Mouse (Mus musculus) yolk sac, embryonic 10.5 days (tissue): ENCODE data around the gene 4930516K23Rik.

Experiments used
- DNase-seq: peaks from one replicate; pipeline ENCODE4 v3.0.0-alpha.2; 2017; ENCODE audit warnings: low spot score

Gene 4930516K23Rik

DNA sequence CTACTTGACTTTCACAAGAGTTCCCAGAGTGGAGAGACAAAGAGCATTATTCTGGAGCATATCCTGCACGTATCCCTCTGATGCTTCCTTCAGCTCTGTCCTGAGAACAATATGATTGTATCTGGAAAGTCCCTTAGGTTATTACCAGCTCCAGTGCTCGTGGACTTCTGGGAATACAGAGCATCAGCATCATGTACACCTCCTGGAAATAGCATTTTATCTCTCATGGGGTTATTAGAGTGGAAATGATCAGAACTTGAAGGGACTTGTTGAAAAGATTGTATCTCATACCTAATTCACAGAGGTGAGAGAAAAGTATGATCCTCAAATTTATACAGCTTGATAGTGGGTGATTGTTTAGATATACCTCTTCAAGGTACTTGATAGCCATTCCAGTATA lies at the start of gene 4930516K23Rik:
4930516K23Rik (minus strand) TSS at position 101 of the 400 bp plus-strand sequence.
- DNase-seq = no peak

DNA sequence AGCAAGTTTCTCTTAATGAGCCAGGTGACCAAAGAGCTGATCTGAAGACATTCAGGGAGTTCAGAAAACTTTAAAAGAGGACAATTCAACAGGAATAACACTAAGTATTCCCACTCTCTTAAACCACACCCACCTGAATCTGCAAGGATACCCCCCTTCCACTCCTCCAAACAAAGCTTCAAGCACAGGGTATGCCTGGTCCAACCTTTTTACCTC lies 43.4 kb upstream of the 4930516K23Rik start, which contains the start of gene Olfr646:
Olfr646 (plus strand) TSS at position 117 of the 216 bp plus-strand sequence.
- DNase-seq = no peak

DNA sequence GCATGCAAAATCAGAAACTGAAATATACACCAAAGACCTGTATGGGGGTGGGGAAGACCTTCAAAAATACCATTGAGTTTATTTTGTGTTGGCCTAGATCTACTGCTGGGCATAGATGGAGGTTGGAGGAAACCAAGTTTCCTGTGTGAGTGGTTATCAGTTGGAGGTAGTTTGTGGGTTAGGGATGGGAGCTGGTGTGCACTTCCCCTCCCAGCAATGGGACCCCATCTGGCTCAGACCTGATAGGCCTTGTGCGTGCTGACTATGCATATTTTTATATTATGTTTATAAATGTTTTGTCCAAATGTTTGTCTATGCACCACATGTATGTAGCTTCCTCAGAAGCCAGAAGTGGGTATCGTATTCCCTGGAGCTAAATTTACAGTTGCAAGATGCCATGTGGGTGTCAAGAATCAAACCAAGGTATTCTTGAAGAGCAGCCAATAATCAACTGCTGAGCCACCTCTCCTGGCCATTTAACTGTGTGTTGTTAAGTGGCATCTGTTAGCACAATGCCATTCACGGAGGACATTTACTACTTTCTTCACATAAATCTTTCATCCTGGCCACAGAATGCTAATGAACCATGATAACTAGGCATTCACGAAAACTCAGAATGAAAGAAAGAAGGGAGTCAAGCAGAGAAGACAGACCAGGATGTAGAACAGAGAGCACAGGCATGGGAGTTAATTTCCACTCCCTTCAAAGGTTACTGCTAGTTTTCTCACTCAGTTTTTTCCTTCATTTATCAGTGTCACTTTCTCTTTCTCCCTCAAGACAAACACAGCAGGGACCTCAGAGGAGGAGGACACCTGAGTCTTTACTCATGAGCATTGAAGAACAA lies 42.9 kb upstream of the 4930516K23Rik start:
- no peak for DNase-seq

DNA sequence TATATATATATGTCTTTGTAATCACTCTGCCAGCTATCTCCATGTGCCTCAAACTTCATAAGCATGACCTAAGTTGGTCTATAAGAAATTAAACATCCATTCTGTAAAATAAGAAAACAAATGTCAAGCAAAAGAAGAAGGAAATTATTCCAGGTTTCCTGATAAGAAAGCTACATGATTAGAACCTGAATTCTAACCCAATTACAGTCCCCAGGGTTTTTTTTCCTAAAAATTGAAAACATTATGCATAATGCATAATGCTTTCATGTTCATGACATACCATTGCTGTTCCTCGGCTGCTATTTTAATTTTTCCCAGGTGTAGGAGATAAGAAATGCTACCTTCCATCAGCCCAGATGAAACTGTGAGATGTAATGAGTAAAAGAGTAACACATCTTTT lies 24.1 kb upstream of the 4930516K23Rik start, which contains the start of gene Olfr645:
Olfr645 (minus strand) TSS at position 101 of the 400 bp plus-strand sequence.
- no peak for DNase-seq

DNA sequence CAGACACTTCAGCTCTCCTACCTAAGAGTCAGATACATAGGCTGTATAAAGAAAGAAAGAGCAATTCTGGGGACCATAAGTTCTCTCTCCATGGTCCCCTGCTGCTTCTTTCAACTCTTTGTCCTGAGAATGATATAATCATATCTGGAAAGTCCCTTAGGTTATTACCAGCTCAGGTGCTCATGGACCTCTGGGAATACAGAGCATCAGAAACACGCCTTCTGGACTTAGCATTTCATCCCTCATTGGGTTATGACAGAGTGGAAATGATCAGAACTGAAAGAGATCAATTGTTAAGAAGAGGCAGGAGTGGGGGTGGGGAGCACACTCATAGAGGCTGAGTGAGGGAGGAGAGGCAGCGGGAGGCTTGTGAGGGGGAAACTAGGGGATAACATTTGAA lies 10.5 kb upstream of the 4930516K23Rik start, which contains the start of gene Olfr644:
Olfr644 (minus strand) TSS at position 101 of the 400 bp plus-strand sequence.
- DNase-seq = no peak

DNA sequence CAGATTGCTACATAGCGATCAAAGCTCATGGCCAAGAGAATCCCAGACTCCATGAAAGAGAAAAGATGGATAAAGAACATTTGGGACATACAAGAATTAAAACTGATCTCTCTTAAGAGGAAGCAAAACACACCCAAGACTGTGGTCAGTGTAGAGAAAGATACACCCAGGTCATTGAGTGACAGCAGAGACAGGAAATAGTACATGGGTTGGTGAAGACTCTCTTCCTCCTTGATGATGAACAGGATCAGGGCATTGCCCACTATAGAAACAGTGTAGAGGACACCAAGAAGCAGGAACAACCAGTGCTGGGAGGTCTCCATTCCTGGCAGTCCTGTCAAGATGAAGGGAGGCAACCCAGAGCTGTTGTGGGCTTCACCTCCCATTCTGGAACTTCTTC lies 2.0 kb downstream of the 4930516K23Rik start:
- DNase-seq = no peak

DNA sequence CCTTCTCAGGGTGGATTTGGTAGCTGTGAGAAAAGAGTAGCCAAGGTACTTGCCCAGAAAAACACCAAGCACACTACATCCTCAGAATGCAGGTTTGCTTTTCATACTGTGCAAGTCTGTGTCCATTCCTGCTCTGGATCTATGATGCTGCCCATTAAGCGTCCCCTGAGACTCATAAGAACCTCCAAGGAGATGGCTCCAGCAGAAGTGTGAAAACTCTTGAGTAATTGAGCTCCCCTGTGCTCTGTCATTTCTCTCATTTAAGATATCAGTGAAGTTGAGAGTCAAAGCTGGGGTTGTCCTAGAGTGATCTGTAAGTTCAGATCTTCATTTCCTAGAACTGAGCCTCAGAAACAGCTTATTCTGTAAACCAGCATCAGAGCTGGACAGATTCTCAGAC lies 8.7 kb downstream of the 4930516K23Rik start, which contains the start of gene Olfr642:
Olfr642 (minus strand) TSS at position 101 of the 400 bp plus-strand sequence.
- no peak for DNase-seq

DNA sequence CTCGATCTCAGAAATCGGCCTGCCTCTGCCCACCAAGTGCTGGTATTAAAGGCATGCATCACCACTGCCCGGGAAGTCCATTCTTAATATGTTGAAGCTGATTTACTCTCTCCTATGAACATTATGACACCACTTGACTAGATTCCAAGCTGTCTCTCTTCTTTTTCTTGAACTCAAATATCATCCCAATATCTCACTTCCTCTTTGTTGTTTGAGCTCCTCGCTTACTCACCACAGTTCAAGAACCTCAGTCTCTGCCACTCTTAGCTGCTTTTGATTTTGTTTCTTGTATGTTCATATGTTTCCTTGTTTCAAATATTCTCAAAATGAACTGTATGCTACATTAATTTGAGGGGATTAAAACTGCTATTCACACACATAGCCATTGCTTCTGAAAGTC lies 10.5 kb downstream of the 4930516K23Rik start:
- DNase-seq = no peak

DNA sequence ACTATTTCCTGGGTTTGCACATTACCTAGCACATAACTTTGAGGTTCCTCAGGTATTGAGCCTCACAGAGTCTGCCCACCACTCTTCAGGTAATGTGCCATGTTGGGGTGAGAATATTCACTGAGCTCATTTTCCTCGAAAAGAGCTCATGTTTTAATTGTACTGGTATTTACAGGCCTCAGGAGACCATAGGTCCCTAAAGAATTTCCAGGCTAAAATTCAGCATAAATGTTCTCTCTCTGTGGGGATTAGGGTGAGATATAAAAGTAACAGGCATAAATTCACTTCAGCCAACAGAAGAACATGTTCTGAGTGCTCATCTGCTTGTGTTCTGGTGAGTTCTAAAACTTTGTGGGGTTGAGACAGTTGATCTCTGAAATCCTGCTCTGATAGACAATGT lies 26.1 kb downstream of the 4930516K23Rik start, which contains the start of gene Olfr641:
Olfr641 (plus strand) TSS at position 301 of the 400 bp plus-strand sequence.
- no peak for DNase-seq

DNA sequence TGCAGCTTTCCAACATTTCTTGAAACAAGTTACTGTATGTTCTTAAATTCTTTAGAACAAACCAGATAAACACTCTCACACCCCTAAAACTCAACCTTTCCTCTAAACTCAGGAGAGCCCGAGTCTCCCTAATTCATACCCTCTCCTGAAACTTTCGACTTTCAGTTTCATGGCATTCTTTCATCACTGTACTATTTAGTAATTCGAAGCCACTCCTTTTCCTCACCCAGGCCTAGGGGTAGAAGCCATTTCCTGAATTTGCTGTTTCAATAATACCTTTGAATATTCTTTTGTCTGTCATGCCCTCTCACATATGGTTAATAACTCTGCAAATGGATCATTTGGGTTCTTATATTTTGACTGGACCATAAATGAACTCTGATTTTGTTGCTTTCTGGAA lies 34.3 kb downstream of the 4930516K23Rik start:
- no peak for DNase-seq

DNA sequence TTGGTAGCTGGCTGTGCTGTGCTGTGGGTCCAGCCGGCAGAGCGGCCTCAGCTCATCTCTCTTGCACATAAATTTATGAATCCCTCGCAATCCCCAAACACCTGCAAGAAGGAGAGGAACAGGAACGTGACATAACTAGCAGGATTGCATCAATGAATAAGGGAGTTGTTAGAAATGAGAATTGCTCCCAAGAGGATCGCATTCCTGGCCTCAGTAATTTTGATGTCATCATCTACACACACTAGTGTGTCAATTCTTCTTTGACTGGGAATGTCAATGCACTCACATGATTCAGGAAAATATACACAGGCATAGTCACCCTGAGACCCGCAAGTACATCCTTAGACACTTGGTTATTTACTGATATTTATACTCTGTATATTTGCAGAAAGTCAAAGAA lies 35.8 kb downstream of the 4930516K23Rik start, which contains the start of gene Olfr640:
Olfr640 (minus strand) TSS at position 101 of the 400 bp plus-strand sequence.
- no peak for DNase-seq

DNA sequence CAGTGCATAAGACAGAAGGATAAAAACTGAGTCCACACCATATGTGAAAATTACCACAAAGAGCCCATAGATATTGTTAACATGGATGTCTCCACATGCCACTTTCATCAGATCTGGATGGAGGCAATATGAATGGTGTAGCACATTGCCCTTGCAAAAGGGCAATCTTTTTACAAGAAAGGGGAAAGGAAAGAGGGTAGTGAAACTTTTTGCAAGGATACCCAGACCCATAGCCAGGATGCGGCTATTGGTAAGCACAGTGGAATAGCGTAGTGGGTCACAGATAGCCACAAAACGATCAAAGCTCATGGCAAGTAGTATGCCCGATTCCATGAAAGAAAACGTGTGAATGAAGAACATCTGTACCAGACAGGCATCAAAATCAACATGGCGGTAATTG lies 39.6 kb downstream of the 4930516K23Rik start:
- no peak for DNase-seq

DNA sequence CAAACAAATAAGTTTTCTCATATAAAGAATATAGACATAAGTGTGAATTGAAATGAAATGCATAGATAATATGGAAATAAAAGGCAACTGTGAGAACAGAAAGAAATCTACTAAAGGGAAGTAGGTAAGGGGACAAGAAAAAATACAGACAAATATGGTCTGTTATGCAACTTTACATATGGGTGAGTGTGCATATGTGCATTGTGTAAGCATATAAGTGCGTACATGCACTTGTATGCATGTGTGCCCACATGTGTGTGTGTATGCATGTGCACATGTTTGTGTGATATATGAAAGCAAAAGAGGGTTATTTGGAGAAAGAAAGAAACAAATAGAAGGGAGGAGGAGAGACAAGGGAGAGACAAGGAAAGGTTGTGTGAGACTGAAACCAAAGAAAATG lies 42.3 kb downstream of the 4930516K23Rik start:
- DNase-seq = no peak

DNA sequence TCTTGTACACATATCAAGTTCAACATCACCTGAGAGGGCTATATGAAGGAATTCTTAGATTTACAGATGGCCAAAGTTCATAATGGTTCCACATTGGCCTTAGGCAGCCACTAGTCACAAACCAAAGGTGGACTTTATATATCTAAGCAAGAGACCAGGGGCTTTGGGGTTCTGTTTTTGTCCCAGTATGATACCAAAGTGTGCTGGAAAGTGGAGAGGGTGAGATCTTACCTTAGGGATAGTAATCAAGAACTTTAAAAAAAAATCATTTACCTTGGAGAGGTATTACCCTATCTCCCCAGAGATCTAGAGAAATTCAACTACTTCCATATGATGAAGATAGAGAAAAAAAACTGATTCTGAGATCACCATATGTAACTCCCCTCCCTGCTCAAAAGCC lies 44.0 kb downstream of the 4930516K23Rik start, which contains the start of gene Olfr639:
Olfr639 (minus strand) TSS at position 101 of the 400 bp plus-strand sequence.
- DNase-seq = no peak
